ENCODE assay signal across 10 mouse cellular contexts in the genomic region with DNA sequence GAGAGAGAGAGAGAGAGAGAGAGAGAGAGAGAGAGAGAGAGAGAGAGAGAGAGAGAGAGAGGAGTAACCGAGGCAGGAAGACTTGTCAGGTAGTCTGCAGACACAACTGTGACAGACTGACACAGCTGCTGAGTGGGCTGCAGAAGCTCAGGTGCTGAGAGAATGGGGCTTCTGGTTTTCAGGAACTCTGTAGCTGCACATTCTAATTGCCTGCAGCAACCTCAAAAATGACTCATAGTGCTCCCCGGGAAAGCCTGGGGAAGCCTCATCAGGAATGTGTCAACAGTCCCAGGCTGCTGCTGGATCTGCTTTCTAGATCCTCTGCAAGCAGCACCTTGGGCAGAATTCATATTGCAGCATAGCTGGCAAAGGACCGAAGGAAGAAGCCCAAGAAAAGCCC.
DNase-seq lines count a peak whose midpoint lies in the region; ATAC-seq and TF ChIP-seq lines count a peak whose summit lies in the region.
"Had no signal": no experiment of that assay in that cellular context is flagged by ENCODE, and none has a peak within 500 bp of the region (broad histone marks: within the 10 kb centered on the region; RNA-seq: fewer than 3 reads in every experiment).

No protein-coding gene starts in this region.

- H3K36me3 ChIP-seq in lung, embryonic 14.5 days (ENCODE audit: insufficient read depth) = no peaks in the 10 kb centered on the region
- no peaks in the 10 kb centered on the region for H3K36me3 ChIP-seq in embryonic facial prominence, embryonic 14.5 days (ENCODE audit: control insufficient read depth, insufficient read depth, low read length)
- no peaks in the 10 kb centered on the region for H3K36me3 ChIP-seq in forebrain, embryonic 14.5 days (ENCODE audit: control insufficient read depth, insufficient read depth, low read length)
- H3K36me3 ChIP-seq: hindbrain, embryonic 12.5 days had no signal

- no peaks in the 10 kb centered on the region for H3K4me1 ChIP-seq in lung, embryonic 14.5 days (ENCODE audit: insufficient read depth)
- no peaks in the 10 kb centered on the region; the same call in 1 of the 2 replicates for H3K4me1 ChIP-seq in lung, adult 2 months (ENCODE audit: control insufficient read depth, insufficient read depth, low read length)
- H3K4me1 ChIP-seq in embryonic facial prominence, embryonic 14.5 days (ENCODE audit: control insufficient read depth, insufficient read depth, low read length) = no peaks in the 10 kb centered on the region
- peaks cover 3% of the 10 kb centered on the region; the same call in 1 of the 2 replicates for H3K4me1 ChIP-seq in forebrain, embryonic 14.5 days (ENCODE audit: control insufficient read depth, insufficient read depth, low read length)
- H3K4me1 ChIP-seq: hindbrain, embryonic 12.5 days had no signal

- no peak overlapping the region for H3K9ac ChIP-seq in lung, embryonic 14.5 days
- H3K9ac ChIP-seq in embryonic facial prominence, embryonic 14.5 days (ENCODE audit: low read depth, low read length) = no peak overlapping the region
- H3K9ac ChIP-seq in forebrain, embryonic 14.5 days (ENCODE audit: low read length) = no peak overlapping the region
- H3K9ac ChIP-seq: forebrain, postnatal 0 days; hindbrain, embryonic 12.5 days had no signal

- no peaks in the 10 kb centered on the region for H3K27me3 ChIP-seq in lung, embryonic 14.5 days (ENCODE audit: insufficient read depth, low read length)
- H3K27me3 ChIP-seq in embryonic facial prominence, embryonic 14.5 days (replicated peaks; ENCODE audit: control insufficient read depth, insufficient read depth, low read length) = no peaks in the 10 kb centered on the region
- peaks cover 24% of the 10 kb centered on the region for H3K27me3 ChIP-seq in forebrain, embryonic 14.5 days (replicated peaks; ENCODE audit: control insufficient read depth, insufficient read depth, low read length)
- H3K27me3 ChIP-seq: hindbrain, embryonic 12.5 days had no signal

- peak; percentile 12 for DNase-seq in lung, embryonic 14.5 days
- DNase-seq in lung, adult 2 months = no peak
- DNase-seq in embryonic facial prominence, embryonic 14.5 days (ENCODE audit: low spot score) = peak; percentile 44
- peak; percentile 44 to 60 for DNase-seq in left cerebral cortex, adult 18-20 months (ENCODE audit: low spot score in 2 of 2)
- DNase-seq in right cerebral cortex, postnatal 25 days = peak; percentile 67
- no peak for DNase-seq in forebrain, embryonic 14.5 days (ENCODE audit: low spot score)
- DNase-seq in kidney, postnatal 10 days = no peak
- DNase-seq: adrenal gland, postnatal 25 days; forebrain, postnatal 0 days had no signal

- H3K27ac ChIP-seq in lung, embryonic 14.5 days (ENCODE audit: low read depth) = no peak overlapping the region
- no peak overlapping the region for H3K27ac ChIP-seq in embryonic facial prominence, embryonic 14.5 days (replicated peaks; ENCODE audit: low read depth, low read length)
- H3K27ac ChIP-seq in forebrain, embryonic 14.5 days (ENCODE audit: low read depth, low read length) = no peak overlapping the region
- H3K27ac ChIP-seq: hindbrain, embryonic 12.5 days had no signal

- TF ChIP-seq POLR2A in lung, adult 2 months (IDR thresholded peaks at IDR 0.05; ENCODE audit: borderline replicate concordance, extremely low read depth, low read depth, low read length) = no peak

- no peak overlapping the region for H3K4me3 ChIP-seq in lung, embryonic 14.5 days (ENCODE audit: low read depth, low read length)
- no peak overlapping the region for H3K4me3 ChIP-seq in lung, adult 2 months (replicated peaks; ENCODE audit: extremely low read depth, low read depth, low read length)
- no peak overlapping the region for H3K4me3 ChIP-seq in embryonic facial prominence, embryonic 14.5 days (ENCODE audit: low read depth, low read length)
- H3K4me3 ChIP-seq in forebrain, embryonic 14.5 days (ENCODE audit: low read depth, low read length) = no peak overlapping the region
- H3K4me3 ChIP-seq: hindbrain, embryonic 12.5 days had no signal

- 35% methylated on average over 3 of the region's 3 CpGs for WGBS in lung, embryonic 14.5 days
- 24% methylated on average over 3 of the region's 3 CpGs for whole genome bisulfite sequencing in lung, adult 2 months
- 34% methylated on average over 3 of the region's 3 CpGs for WGBS in embryonic facial prominence, embryonic 14.5 days
- WGBS in forebrain, embryonic 14.5 days = 63% methylated on average over 3 of the region's 3 CpGs

- no peak overlapping the region for H3K4me2 ChIP-seq in lung, embryonic 14.5 days
- H3K4me2 ChIP-seq in embryonic facial prominence, embryonic 14.5 days (ENCODE audit: low read depth, low read length) = no peak overlapping the region
- H3K4me2 ChIP-seq in forebrain, embryonic 14.5 days (ENCODE audit: low read length) = no peak overlapping the region
- H3K4me2 ChIP-seq: hindbrain, embryonic 12.5 days had no signal

- ATAC-seq in lung, embryonic 14.5 days (ENCODE audit: insufficient read depth) = no peak
- ATAC-seq in embryonic facial prominence, embryonic 14.5 days (ENCODE audit: low read depth) = no peak
- no peak for ATAC-seq in forebrain, embryonic 14.5 days
- ATAC-seq: forebrain, postnatal 0 days had no signal

- TF ChIP-seq CTCF in lung, embryonic 14.5 days (IDR thresholded peaks at IDR 0.05; ENCODE audit: low read depth) = no peak
- TF ChIP-seq CTCF in lung, adult 2 months (IDR thresholded peaks at IDR 0.05; ENCODE audit: insufficient read depth, low read length) = no peak

- no peaks in the 10 kb centered on the region for H3K9me3 ChIP-seq in lung, embryonic 14.5 days (ENCODE audit: low read depth, low read length)
- H3K9me3 ChIP-seq in embryonic facial prominence, embryonic 14.5 days (ENCODE audit: control insufficient read depth, low read length) = no peaks in the 10 kb centered on the region
- no peaks in the 10 kb centered on the region for H3K9me3 ChIP-seq in forebrain, embryonic 14.5 days (replicated peaks; ENCODE audit: control insufficient read depth, low read length)
- H3K9me3 ChIP-seq: hindbrain, embryonic 12.5 days had no signal

Comparison
In these comparisons a context has a peak if more than half of its experiments do, and no peak if none do; other contexts are left out.
1. DNase-seq: peak in lung, embryonic 14.5 days (single experiment), embryonic facial prominence, embryonic 14.5 days (single experiment), left cerebral cortex, adult 18-20 months (2 of 2) and right cerebral cortex, postnatal 25 days (single experiment); none in lung, adult 2 months (single experiment), forebrain, embryonic 14.5 days (single experiment) and kidney, postnatal 10 days (single experiment).